Mouse (Mus musculus) embryonic facial prominence, embryonic 12.5 days (tissue): ENCODE results near the gene Cemip. TPM values are rescaled to one million over a fixed set of nuclear protein-coding genes. Genes with fewer than 3 reads are reported as not detected.

ENCODE experiments used
- ATAC-seq: fragments of 200-750 bp; cut with Nextera tagmentation; 2 replicates; pipeline ENCODE4 v1.8.0; 2017; ENCODE audit not compliant: insufficient number of reproducible peaks, insufficient read depth, low FRiP score, low TSS enrichment
- H3K27ac ChIP-seq: fragments of 300-500 bp; sonication (generic); 2 replicates; pipeline ENCODE4 v1.5.1; 2016; ENCODE audit warnings: mild to moderate bottlenecking
- H3K27me3 ChIP-seq: fragments of 300-500 bp; sonication (generic); 2 replicates; pipeline ENCODE4 v1.6.1; 2016; ENCODE audit warnings: mild to moderate bottlenecking, moderate library complexity
- H3K36me3 ChIP-seq: fragments of 300-500 bp; sonication (generic); 2 replicates; pipeline ENCODE4 v1.6.1; 2016; ENCODE audit warnings: mild to moderate bottlenecking
- H3K4me1 ChIP-seq: fragments of 300-500 bp; sonication (generic); 2 replicates; pipeline ENCODE4 v1.6.1; 2016
- H3K4me2 ChIP-seq: fragments of 300-500 bp; sonication (generic); replicated peaks from 2 replicates; pipeline ENCODE4 v1.6.1; 2016; ENCODE audit warnings: mild to moderate bottlenecking, moderate library complexity
- H3K4me3 ChIP-seq: fragments of 300-500 bp; sonication (generic); 2 replicates; pipeline ENCODE4 v1.5.1; 2016; ENCODE audit warnings: mild to moderate bottlenecking
- H3K9ac ChIP-seq: fragments of 300-500 bp; sonication (generic); 2 replicates; pipeline ENCODE4 v1.6.1; 2016; ENCODE audit warnings: mild to moderate bottlenecking, moderate library complexity
- H3K9me3 ChIP-seq: fragments of 300-500 bp; sonication (generic); 2 replicates; pipeline ENCODE4 v1.6.1; 2016; ENCODE audit warnings: mild to moderate bottlenecking, moderate library complexity
- WGBS: fragments of 180-500 bp; shearing (Covaris S2); methylation state at CpG from one replicate; pipeline ENCODE4 v1.1.7; 2016; 5-methylcytosine and 5-hydroxymethylcytosine counted together
- polyA plus RNA-seq: library from polyadenylated mRNA; unstranded; fragments of >200 nt; fragmentation: Nextera tagmentation; extraction: Ambion mirVana; gene quantifications from 2 replicates; pipeline ENCODE4 v1.2.1, GENCODE M21; 2016

Gene Cemip
- polyA plus RNA-seq, 1 experiment from 2014 or later = 1.0 TPM

DNA sequence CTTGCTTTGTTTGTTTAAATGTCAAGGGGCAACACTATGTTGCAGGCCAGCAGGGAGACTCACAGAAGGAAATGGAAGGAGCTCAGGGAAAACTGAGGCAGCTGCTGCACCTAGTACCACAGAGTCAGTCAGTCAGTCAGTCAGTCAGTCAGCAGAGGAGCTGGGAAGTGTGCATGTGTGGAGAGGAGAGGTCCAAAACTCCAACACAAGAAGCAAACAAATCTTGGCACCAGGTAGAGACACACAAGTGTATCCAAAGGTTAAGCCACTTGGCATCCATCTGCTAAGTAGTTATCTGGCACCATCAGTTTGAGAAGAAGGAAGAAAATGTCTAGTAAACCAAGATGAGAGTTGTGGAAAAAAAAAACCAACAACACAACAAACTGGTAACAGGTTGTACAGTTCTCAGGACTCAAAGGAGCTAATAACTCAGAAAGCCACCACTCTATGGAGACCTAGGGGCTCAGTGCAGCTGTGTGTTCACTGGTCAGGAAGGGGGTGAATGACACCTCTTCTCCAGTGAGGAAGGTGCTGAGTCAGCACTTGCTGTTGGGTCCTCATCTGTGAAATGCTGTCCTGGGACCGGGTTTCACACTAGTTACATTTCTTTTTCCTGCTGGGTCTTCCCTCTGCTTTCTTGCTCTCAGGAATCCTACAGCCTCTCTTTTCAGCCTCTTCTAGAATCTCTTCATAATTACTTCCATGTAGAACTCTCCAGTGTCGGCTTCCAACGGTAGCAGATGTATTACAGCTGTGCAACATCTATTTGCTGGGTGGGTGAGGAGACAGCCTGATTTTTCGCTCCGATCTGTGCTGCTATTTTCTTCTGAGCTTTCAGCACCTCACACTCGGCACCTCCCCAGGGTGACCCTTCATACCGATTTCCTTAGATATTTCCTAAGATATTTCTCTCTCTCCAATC lies 30.6 kb upstream of the Cemip start:
- Histone ChIP-seq H3K36me3 (0 out of 2 replicates have a peak, but pooled peaks cover 10% of the 10 kb centered on the region), H3K4me2 (no peak overlapping the region), H3K27me3 (no peaks in the 10 kb centered on the region), H3K9me3 (no peaks in the 10 kb centered on the region), H3K4me1 (peaks cover 39% of the 10 kb centered on the region), H3K9ac (no peak overlapping the region; the same call in 1 of the 2 replicates), H3K4me3 (no peak overlapping the region), H3K27ac (no peak overlapping the region)
- ATAC-seq = no peak
- 38% methylated on average over 7 of the region's 7 CpGs for WGBS

DNA sequence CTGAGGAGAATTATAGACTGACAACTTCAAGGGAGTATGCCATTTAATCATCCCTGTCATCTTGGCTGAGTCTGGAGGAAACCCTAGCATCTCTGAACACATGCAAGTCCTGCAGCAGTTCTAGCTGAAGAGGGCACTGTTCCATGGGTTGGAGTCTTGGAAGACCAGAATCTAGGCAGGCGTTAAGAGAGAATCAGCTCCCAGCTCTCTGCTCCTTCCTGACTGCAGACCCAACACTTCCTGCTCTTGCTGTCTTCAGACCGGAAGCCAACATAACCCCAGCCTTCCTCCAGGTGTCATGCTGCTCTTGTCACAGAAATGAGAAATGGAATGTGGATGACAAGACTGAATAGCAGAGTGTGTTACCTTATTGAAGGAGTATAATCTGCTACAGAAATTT lies 29.1 kb upstream of the Cemip start:
- Histone ChIP-seq H3K27me3 (no peaks in the 10 kb centered on the region), H3K4me3 (no peak overlapping the region), H3K4me2 (no peak overlapping the region), H3K36me3 (peaks cover 16% of the 10 kb centered on the region; the same call in 1 of the 2 replicates), H3K9me3 (no peaks in the 10 kb centered on the region), H3K9ac (no peak overlapping the region), H3K4me1 (peaks cover 33% of the 10 kb centered on the region), H3K27ac (no peak overlapping the region)
- WGBS = 63% methylated on average over 2 of the region's 2 CpGs
- no peak for ATAC-seq

DNA sequence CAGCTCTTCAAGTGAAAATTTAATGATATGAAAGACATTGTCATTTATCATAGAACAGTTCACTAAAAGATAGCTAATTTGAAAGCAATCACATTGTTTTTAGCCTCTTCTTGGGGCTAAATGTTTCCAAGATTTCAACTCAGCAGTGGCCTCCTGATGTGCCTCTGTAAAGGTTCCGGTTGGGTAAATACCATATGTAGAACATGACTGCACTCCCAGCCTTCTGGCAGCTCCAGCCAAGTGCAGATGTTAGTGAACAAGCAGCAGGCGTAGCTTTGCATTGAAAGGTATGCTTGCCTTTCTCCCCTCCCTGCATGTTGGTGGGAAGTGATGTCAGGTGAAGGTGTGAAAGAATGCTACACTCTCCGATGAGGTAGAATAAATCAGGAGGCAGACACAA lies 28.5 kb upstream of the Cemip start:
- H3K27me3 ChIP-seq = no peaks in the 10 kb centered on the region
- ATAC-seq = no peak
- H3K27ac ChIP-seq = no peak overlapping the region
- peaks cover 27% of the 10 kb centered on the region for H3K4me1 ChIP-seq
- 75% methylated on average over 3 of the region's 3 CpGs for WGBS
- H3K4me2 ChIP-seq = no peak overlapping the region
- H3K9ac ChIP-seq = no peak overlapping the region
- peaks cover 21% of the 10 kb centered on the region; the same call in 1 of the 2 replicates for H3K36me3 ChIP-seq
- H3K9me3 ChIP-seq = no peaks in the 10 kb centered on the region
- H3K4me3 ChIP-seq = no peak overlapping the region

DNA sequence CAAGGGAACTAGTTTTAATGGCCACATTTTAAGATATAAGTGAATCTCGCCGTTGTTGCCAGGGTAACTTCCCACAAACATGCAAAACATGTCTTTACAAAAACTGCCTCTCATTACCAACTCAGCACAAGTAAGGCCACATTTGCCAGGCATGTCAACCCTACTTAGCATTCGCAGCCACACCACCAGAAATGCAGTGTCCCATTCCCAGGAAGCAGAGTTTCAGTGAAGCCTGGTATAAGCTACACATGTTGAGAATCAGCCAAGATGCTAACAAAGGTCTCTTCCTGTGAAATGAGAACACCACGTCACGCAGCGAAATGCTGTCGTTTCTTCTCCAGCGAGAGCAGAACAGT lies 26.7 kb upstream of the Cemip start:
- H3K4me1 ChIP-seq = peaks cover 16% of the 10 kb centered on the region
- H3K4me2 ChIP-seq = no peak overlapping the region
- no peak for ATAC-seq
- H3K9ac ChIP-seq = no peak overlapping the region
- no peak overlapping the region for H3K4me3 ChIP-seq
- H3K27ac ChIP-seq = no peak overlapping the region
- 88% methylated on average over 8 of the region's 8 CpGs for WGBS
- no peaks in the 10 kb centered on the region for H3K9me3 ChIP-seq
- peaks cover 32% of the 10 kb centered on the region for H3K36me3 ChIP-seq
- no peaks in the 10 kb centered on the region for H3K27me3 ChIP-seq

DNA sequence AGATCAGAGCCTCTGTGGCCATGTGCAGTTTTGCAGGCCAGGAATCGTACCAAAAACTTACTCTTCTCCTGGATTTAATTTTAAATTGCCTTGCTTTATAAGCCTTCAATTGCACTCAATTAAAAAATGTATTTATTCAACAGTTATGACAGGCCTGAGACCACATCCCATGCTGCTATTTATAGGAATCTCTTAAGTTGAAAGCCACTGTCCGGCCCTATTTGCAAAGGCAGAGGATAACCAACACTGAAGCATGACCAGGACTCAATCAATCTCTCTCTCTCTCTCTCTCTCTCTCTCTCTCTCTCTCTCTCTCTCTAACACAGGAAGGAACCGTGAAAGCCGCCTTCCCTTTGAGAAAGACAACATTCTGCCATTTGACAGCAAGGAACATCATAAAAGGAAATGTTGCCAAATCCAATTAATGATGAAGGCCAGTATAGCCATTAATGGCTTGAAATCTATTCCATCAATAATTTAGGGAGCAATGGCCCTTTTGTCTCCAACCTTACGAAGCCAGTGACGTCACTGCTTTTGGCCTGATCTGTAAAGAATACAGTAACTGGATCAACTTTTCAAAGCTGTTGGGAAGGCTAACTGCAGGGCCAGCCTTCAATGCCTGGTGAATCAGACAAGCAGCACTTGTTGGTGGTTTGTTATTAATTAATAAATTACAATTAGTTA lies 26.2 kb upstream of the Cemip start:
- Histone ChIP-seq H3K9me3 (no peaks in the 10 kb centered on the region), H3K27ac (no peak overlapping the region), H3K27me3 (no peaks in the 10 kb centered on the region), H3K9ac (no peak overlapping the region), H3K4me2 (no peak overlapping the region), H3K4me3 (no peak overlapping the region), H3K4me1 (peaks cover 10% of the 10 kb centered on the region), H3K36me3 (peaks cover 32% of the 10 kb centered on the region)
- ATAC-seq = no peak
- WGBS = 83% methylated on average over 6 of the region's 6 CpGs

DNA sequence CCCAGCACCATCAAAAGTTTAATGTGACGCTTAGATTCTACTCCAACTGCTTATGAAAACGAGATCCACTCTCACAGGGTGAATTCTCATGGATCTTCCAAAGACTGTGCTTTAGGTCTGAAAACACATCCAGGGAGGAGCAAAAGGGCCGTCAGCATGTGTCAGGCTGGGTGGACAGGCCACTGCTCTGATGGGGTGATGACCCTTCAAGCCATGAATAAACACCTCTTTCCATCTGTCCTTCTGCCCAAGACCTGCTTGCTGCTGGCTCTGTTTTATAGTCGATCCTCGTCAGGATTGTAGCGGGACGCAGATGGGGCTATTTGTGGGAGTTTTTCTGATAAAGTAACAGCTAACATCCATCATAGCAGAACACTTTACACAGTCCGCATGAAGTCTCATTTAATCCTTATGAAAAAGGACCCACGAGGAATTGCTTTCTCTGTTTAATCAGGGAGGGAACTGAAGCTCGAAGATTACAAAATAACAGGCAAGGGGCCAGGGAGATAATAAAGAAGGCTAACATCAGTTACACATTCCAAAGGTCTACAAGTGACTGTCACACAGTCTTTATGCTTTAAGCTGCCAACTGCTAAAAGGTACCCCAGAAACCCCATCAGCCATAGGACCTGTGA lies 25.5 kb upstream of the Cemip start:
- Histone ChIP-seq H3K27me3 (no peaks in the 10 kb centered on the region), H3K27ac (no peak overlapping the region), H3K36me3 (peaks cover 32% of the 10 kb centered on the region), H3K4me3 (no peak overlapping the region), H3K9me3 (no peaks in the 10 kb centered on the region), H3K4me1 (peaks cover 4% of the 10 kb centered on the region), H3K4me2 (no peak overlapping the region), H3K9ac (no peak overlapping the region)
- no peak for ATAC-seq
- 82% methylated on average over 10 of the region's 10 CpGs for WGBS

DNA sequence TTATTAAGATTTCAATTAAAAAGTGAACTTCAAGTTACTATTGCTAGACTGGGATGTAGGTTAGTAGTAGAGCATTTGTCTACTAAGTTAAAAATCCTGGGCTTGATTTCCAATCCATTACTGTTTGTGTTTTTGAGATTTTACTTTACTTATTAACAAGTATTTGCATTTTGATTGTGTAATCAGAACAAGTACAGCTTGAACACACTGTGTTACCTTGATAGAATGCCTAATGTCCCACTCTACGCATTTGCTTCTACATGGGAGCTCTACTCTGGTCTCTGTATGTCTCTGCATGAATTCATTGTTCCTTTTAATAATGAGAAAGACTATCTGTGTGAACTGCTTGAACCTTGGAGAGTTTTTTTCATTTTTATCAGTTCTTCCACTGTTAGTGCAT lies 20.6 kb upstream of the Cemip start:
- no peak for ATAC-seq
- Histone ChIP-seq H3K9me3 (no peaks in the 10 kb centered on the region), H3K27ac (no peak overlapping the region), H3K27me3 (no peaks in the 10 kb centered on the region), H3K4me3 (no peak overlapping the region), H3K9ac (no peak overlapping the region), H3K36me3 (peaks cover 22% of the 10 kb centered on the region), H3K4me2 (no peak overlapping the region), H3K4me1 (no peaks in the 10 kb centered on the region)
- WGBS = 93% methylated on average over 1 of the region's 1 CpGs

DNA sequence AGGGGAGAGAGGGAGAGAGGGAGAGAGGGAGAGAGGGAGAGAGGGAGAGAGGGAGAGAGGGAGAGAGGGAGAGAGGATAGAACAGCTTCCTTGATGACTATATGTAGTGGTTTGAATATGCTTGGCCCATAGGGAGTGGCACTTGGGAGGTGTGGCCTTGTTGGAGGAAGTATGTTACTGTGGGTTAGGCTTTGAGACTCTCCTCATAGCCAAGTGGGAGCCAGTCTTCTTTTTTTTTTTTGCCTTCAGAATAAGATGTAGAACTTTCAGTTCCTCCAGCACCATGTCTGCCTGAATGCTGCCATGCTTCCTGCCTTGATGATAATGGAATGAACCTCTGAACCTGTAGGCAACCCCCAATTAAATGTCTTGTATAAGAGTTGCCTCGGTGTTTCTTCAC lies 16.3 kb upstream of the Cemip start:
- no peak overlapping the region for H3K27ac ChIP-seq
- H3K4me2 ChIP-seq = no peak overlapping the region
- H3K27me3 ChIP-seq = no peaks in the 10 kb centered on the region
- H3K4me1 ChIP-seq = no peaks in the 10 kb centered on the region
- no peaks in the 10 kb centered on the region for H3K9me3 ChIP-seq
- H3K36me3 ChIP-seq = no peaks in the 10 kb centered on the region
- H3K4me3 ChIP-seq = no peak overlapping the region
- no peak for ATAC-seq
- 89% methylated on average over 1 of the region's 1 CpGs for WGBS
- no peak overlapping the region for H3K9ac ChIP-seq

DNA sequence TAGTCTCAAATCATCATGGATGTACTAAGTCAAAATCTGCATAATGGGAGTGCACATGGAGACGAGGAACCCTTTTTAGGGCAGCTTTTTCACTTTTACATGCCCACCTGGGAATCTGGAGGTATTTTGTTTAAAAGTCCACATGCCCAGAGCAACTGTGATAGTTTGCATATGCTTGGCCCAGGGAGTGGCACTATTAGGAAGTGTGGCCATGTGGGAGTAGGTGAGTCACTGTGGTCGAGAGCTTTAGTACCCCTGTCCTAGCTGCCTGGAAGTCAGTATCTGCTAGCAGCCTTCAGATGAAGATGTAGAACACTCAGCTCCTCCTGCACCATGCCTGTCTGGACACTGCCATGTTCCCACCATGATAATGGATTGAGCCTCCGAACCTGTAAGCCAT lies 14.4 kb upstream of the Cemip start:
- no peaks in the 10 kb centered on the region for H3K36me3 ChIP-seq
- no peak for ATAC-seq
- WGBS = 80% methylated on average over 3 of the region's 3 CpGs
- H3K27ac ChIP-seq = no peak overlapping the region
- H3K4me1 ChIP-seq = no peaks in the 10 kb centered on the region
- H3K4me2 ChIP-seq = no peak overlapping the region
- H3K9me3 ChIP-seq = no peaks in the 10 kb centered on the region
- no peaks in the 10 kb centered on the region for H3K27me3 ChIP-seq
- no peak overlapping the region for H3K4me3 ChIP-seq
- H3K9ac ChIP-seq = no peak overlapping the region

DNA sequence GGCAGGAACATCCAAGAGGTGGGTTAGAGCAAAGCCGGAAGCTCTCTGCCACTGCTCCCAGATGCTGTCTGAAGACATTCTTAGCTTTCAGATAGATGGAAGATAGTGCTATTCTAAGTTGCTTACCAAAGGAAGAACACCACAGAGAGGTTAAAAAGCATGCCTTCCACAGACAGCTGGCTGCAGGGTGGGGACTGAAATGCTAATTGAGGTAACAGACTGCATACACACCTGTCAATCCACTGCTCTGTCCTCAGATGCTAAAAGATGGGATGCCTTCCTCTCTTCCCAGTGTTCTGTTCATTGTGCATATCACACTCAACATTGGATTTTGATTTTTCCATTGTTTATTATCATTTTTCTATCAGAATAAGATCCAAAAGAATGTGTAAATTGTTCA lies 11.8 kb upstream of the Cemip start:
- H3K27me3 ChIP-seq = no peaks in the 10 kb centered on the region
- no peak for ATAC-seq
- no peaks in the 10 kb centered on the region for H3K36me3 ChIP-seq
- H3K9me3 ChIP-seq = no peaks in the 10 kb centered on the region
- WGBS = 92% methylated on average over 1 of the region's 1 CpGs
- no peak overlapping the region for H3K27ac ChIP-seq
- H3K4me1 ChIP-seq = no peaks in the 10 kb centered on the region
- no peak overlapping the region for H3K9ac ChIP-seq
- no peak overlapping the region for H3K4me3 ChIP-seq
- no peak overlapping the region for H3K4me2 ChIP-seq

DNA sequence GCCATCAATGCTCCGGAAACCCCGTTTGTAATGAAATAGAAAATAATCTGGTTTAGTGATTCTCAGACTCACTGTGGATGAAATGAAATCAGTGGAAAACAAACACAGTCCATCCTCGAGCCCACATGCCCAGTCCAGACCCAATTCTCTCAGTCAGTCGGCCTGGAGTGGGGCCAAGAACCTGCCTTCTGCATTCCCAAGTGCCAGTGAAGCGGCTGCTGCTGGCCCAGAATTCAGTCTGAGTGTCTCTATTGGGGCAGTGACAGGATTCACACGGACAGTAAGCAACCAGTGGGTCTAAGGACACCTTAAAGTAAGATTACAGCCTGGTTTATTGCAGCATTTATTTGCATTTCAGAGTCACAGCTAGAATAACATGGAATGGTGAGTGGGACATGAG lies 10.2 kb upstream of the Cemip start:
- H3K9me3 ChIP-seq = no peaks in the 10 kb centered on the region
- WGBS = 78% methylated on average over 6 of the region's 6 CpGs
- no peak for ATAC-seq
- H3K4me2 ChIP-seq = no peak overlapping the region
- H3K27me3 ChIP-seq = no peaks in the 10 kb centered on the region
- H3K4me1 ChIP-seq = no peaks in the 10 kb centered on the region
- no peaks in the 10 kb centered on the region for H3K36me3 ChIP-seq
- no peak overlapping the region for H3K4me3 ChIP-seq
- H3K9ac ChIP-seq = no peak overlapping the region
- no peak overlapping the region for H3K27ac ChIP-seq

DNA sequence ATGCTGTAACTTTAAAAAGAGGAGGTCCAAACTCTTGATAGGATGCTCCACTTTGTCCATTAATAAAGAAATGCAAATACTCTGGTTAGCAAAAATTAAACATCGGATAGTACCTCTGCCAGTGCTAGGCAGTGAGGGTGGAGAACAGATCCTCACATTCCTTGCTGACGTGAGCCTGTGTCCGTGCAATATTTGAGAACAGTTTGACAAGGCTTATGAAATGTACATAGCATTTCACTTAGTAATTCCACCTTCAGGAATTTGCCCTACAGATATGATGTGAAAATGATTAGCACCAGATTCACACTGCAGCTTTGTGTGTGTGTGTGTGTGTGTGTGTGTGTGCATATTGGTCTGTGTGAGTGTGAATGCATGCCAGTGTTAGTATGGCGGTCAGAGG lies 4.5 kb upstream of the Cemip start:
- no peak for ATAC-seq
- 69% methylated on average over 4 of the region's 4 CpGs for WGBS
- no peak overlapping the region for H3K9ac ChIP-seq
- no peaks in the 10 kb centered on the region for H3K36me3 ChIP-seq
- H3K4me3 ChIP-seq = no peak overlapping the region
- H3K27me3 ChIP-seq = peaks cover 25% of the 10 kb centered on the region
- no peak overlapping the region for H3K27ac ChIP-seq
- no peak overlapping the region for H3K4me2 ChIP-seq
- no peaks in the 10 kb centered on the region for H3K9me3 ChIP-seq
- peaks cover 8% of the 10 kb centered on the region for H3K4me1 ChIP-seq
